Mouse (Mus musculus) neural tube, embryonic 15.5 days (tissue): ENCODE results near the gene Mocs1. TPM values are rescaled to one million over a fixed set of nuclear protein-coding genes. Genes with fewer than 3 reads are reported as not detected.

Experiments used
- ATAC-seq: fragments of 200-750 bp; cut with Nextera tagmentation; 2 replicates; pipeline ENCODE4 v1.8.0; 2017; ENCODE audit warnings: mild to moderate bottlenecking, moderate TSS enrichment, moderate library complexity; ENCODE audit not compliant: low FRiP score
- H3K27ac ChIP-seq: fragments of 300-500 bp; sonication (generic); replicated peaks from 2 replicates; pipeline ENCODE4 v1.5.1; 2015; ENCODE audit warnings: mild to moderate bottlenecking, inconsistent platforms
- H3K27me3 ChIP-seq: fragments of 300-500 bp; sonication (generic); replicated peaks from 2 replicates; pipeline ENCODE4 v1.6.1; 2015; ENCODE audit warnings: inconsistent platforms
- H3K36me3 ChIP-seq: fragments of 300-500 bp; sonication (generic); 2 replicates; pipeline ENCODE4 v1.6.1; 2015; ENCODE audit warnings: inconsistent platforms
- H3K4me1 ChIP-seq: fragments of 300-500 bp; sonication (generic); 2 replicates; pipeline ENCODE4 v1.6.1; 2015; ENCODE audit warnings: inconsistent platforms
- H3K4me2 ChIP-seq: fragments of 300-500 bp; sonication (generic); 2 replicates; pipeline ENCODE4 v1.6.1; 2015; ENCODE audit warnings: inconsistent platforms, mild to moderate bottlenecking, moderate library complexity
- H3K4me3 ChIP-seq: fragments of 300-500 bp; sonication (generic); replicated peaks from 2 replicates; pipeline ENCODE4 v1.5.1; 2015; ENCODE audit warnings: mild to moderate bottlenecking, inconsistent platforms
- H3K9ac ChIP-seq: fragments of 300-500 bp; sonication (generic); replicated peaks from 2 replicates; pipeline ENCODE4 v1.6.1; 2015; ENCODE audit warnings: mild to moderate bottlenecking, inconsistent platforms
- H3K9me3 ChIP-seq: fragments of 300-500 bp; sonication (generic); replicated peaks from 2 replicates; pipeline ENCODE4 v1.6.1; 2016; ENCODE audit warnings: inconsistent platforms
- WGBS: fragments of 180-500 bp; shearing (Covaris S2); methylation state at CpG from one replicate; pipeline ENCODE4 v1.1.7; 2015; ENCODE audit warnings: mixed read lengths; 5-methylcytosine and 5-hydroxymethylcytosine counted together
- polyA plus RNA-seq: library from polyadenylated mRNA; unstranded; fragments of >200 nt; fragmentation: Nextera tagmentation; extraction: Ambion mirVana; gene quantifications from 2 replicates; pipeline ENCODE4 v1.2.1, GENCODE M21; 2015

Mocs1 gene
- polyA plus RNA-seq, result 4.7 and 6.2 TPM in 2 replicates

DNA sequence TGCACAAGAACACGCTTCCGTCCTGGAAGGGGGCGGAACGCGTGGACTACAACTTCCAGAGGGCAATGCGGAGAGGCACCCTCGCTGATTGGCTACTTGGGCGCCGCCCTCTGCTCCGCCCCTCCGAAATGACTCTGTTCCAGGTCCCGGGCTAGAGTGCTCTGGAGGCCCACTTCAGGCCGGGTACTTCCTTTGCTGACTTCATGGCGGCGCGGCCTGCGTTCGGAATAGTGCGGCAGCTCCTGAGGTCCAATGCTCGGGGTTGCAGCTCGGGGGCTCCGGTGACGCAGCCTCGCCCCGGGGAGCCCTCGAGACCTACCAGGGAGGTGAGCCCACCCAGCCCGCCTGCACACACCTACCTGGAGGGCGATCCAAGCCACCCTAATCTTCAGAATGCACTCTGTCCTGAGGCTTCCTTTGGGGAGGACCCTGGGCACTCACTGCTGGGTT is at the start of gene Mocs1:
Gene Mocs1 (plus strand): TSS at position 124 of the 450 bp plus-strand sequence.
- Histone ChIP-seq H3K4me3 (peak within 1 kb of the TSS; percentile 87), H3K9me3 (no peaks in the 10 kb centered on the region), H3K36me3 (no peaks in the 10 kb centered on the region), H3K4me1 (peaks cover 21% of the 10 kb centered on the region), H3K9ac (peak within 1 kb of the TSS; percentile 84), H3K27ac (peak within 1 kb of the TSS; percentile 61), H3K27me3 (no peaks in the 10 kb centered on the region), H3K4me2 (peak within 1 kb of the TSS; percentile 93)
- under 1% methylated on average over 28 of the region's 28 CpGs for WGBS
- peak; percentile 99 for ATAC-seq

DNA sequence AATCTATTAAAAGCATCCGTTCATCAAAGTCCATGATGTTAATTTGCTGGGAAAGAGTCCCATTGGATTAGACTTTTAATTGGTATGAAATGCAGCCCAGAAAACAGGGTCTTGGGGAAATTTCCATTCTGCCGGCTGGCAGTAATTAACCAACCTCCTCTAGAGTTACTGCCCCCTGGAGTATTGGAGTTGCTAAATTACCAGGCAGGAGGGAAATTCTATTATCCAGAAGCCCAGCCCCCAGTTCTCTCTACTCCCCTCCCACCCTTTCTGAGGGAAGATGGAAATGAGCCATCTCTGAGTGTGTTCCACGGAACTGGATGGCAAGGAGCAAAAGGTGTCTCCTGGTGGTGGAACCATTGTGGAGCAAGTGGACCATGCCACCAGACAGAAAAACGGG is 48.5 kb upstream of the Mocs1 start:
- no peak overlapping the region for H3K27ac ChIP-seq
- no peaks in the 10 kb centered on the region for H3K27me3 ChIP-seq
- H3K4me3 ChIP-seq, result no peak overlapping the region
- no peak for ATAC-seq
- H3K36me3 ChIP-seq, result no peaks in the 10 kb centered on the region
- peaks cover 7% of the 10 kb centered on the region for H3K4me1 ChIP-seq
- H3K9me3 ChIP-seq, result no peaks in the 10 kb centered on the region
- no peak overlapping the region for H3K9ac ChIP-seq
- 40% methylated on average over 4 of the region's 4 CpGs for WGBS
- H3K4me2 ChIP-seq, result no peak overlapping the region

DNA sequence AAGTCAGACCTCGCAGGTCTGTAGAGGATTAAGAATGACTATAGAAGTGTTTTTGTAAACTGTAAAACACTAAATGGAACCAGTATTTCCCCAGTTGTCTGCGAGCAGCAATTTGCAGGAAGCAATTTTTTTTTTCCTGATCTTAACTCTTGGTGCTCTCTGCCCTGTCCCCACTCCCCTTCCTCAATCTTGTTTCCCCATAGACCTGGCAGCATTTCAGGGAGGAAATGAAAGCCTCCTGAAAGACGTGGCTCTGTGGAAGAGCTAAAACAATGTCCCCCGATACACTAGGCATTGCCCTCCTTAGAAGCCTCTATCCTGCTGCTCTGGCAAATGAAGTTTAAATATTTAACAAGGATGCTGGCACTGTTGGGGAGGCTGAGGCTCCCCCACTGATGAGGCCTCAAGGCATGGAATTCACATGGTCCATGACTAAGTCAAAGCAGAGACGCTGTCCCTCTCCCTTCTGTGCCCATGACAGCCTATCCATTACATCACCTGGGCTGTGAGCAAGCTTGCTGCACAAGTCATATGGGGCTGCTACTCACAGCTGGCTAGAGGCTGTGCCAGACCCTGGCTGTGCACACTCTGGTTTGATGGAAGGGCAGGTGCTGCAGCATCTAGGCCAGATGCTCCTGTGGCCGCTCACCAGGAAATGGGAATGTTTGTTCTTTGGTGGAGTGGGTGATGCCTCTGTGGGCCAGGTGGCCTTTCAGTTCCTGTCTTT is 43.8 kb upstream of the Mocs1 start:
- H3K4me2 ChIP-seq, result no peak overlapping the region
- H3K4me1 ChIP-seq, result peaks cover 8% of the 10 kb centered on the region
- 48% methylated on average over 6 of the region's 6 CpGs for WGBS
- no peak overlapping the region for H3K9ac ChIP-seq
- H3K36me3 ChIP-seq, result no peaks in the 10 kb centered on the region
- no peak for ATAC-seq
- H3K4me3 ChIP-seq, result no peak overlapping the region
- no peaks in the 10 kb centered on the region for H3K9me3 ChIP-seq
- no peak overlapping the region for H3K27ac ChIP-seq
- H3K27me3 ChIP-seq, result no peaks in the 10 kb centered on the region

DNA sequence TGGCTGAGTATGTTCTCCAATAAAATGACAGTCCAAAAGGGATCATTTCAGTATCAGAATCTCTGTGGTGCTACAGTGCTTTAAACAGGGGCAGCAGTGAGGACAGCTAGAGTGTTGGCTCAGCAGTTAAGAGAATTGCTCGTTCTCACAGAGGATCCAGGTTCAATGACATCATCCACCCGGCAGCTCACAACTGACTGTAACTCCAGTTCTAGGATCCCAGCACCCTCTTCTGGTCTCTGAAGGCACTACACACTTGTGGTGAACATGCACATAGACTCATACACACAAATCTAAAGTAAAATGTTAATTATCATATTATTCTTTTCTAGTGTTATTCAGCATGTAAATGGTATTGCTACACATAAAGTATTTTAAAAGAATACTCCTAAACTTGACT is 40.4 kb upstream of the Mocs1 start:
- no peak overlapping the region for H3K4me3 ChIP-seq

DNA sequence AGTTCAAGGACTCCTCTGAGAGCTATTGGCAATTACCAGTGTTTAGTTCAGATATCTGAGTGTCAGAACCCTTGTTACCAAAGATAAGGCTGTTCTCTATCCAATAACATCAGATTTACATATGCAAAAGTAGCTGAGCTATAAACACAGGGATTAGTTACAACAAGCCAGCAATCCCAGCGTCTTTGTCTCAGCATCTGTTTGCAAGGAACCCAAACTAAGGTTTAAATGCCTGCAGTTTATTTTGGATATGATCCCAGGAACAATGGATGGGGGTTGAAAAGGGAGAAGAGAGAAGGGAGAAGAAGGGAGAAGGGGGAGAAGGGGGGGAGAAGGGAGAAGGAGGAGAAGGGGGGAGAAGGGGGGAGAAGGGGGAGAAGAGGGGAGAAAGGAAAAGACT is 35.4 kb upstream of the Mocs1 start:
- Histone ChIP-seq H3K4me1 (no peaks in the 10 kb centered on the region), H3K4me2 (no peak overlapping the region), H3K4me3 (no peak overlapping the region), H3K27ac (no peak overlapping the region), H3K9ac (no peak overlapping the region), H3K36me3 (no peaks in the 10 kb centered on the region), H3K27me3 (no peaks in the 10 kb centered on the region), H3K9me3 (no peaks in the 10 kb centered on the region)
- WGBS, result 29% methylated on average over 1 of the region's 1 CpGs
- ATAC-seq, result no peak

More for the DNA sequence above, 40.4 kb upstream of the Mocs1 start:
- H3K27me3 ChIP-seq, result no peaks in the 10 kb centered on the region
- H3K4me1 ChIP-seq, result peaks cover 5% of the 10 kb centered on the region
- no peaks in the 10 kb centered on the region for H3K9me3 ChIP-seq
- no peak overlapping the region for H3K4me2 ChIP-seq
- WGBS, result 88% methylated on average over 2 of the region's 2 CpGs
- no peak overlapping the region for H3K27ac ChIP-seq
- no peak overlapping the region for H3K9ac ChIP-seq
- ATAC-seq, result no peak
- H3K36me3 ChIP-seq, result no peaks in the 10 kb centered on the region

DNA sequence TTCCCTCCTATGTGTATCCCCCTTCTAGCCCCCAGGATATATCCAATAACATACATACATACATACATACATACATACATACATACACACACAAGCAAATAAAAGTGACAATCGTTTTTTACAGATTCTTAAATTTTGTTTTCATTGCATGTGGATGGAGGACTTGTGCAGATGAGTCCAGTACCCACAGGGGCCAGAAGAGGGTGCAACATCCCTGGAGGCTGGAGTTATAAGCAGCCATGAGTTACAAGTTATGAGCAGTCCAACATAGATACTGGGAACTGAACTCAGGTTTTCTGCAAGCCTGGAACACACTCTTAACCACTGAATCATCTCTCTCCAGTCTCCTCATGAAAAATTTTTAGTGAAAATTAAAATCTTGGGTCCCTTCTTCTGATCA is 33.3 kb upstream of the Mocs1 start:
- Histone ChIP-seq H3K36me3 (no peaks in the 10 kb centered on the region), H3K9me3 (no peaks in the 10 kb centered on the region), H3K9ac (no peak overlapping the region), H3K27ac (no peak overlapping the region), H3K4me2 (no peak overlapping the region), H3K4me1 (0 out of 2 replicates have a peak, but pooled peaks cover 1% of the 10 kb centered on the region), H3K27me3 (no peaks in the 10 kb centered on the region), H3K4me3 (no peak overlapping the region)
- WGBS, result 65% methylated on average over 1 of the region's 1 CpGs
- no peak for ATAC-seq

DNA sequence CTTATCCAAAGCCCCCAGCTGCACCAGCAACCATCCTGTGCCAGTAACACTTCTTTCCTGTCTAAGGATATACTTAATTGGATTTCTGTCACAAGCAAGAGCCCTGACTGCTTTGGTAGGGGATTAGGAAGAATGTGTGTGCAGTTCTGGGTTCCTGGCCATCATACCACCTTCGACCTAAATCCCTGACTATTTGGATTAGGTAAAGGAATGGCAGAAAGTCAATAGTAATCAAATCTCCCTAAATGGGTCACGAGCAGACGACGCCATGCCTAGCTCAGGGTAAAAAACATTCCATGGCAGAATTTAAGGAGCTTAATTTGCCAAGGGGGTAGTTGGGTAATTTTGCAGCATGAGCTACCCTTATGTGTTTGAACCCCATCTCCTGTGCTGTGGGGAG is 28.6 kb upstream of the Mocs1 start:
- Histone ChIP-seq H3K4me1 (0 out of 2 replicates have a peak, but pooled peaks cover 3% of the 10 kb centered on the region), H3K4me3 (no peak overlapping the region), H3K36me3 (no peaks in the 10 kb centered on the region), H3K27me3 (no peaks in the 10 kb centered on the region), H3K4me2 (no peak overlapping the region), H3K9ac (no peak overlapping the region), H3K9me3 (no peaks in the 10 kb centered on the region), H3K27ac (no peak overlapping the region)
- WGBS, result 76% methylated on average over 4 of the region's 4 CpGs
- no peak for ATAC-seq

DNA sequence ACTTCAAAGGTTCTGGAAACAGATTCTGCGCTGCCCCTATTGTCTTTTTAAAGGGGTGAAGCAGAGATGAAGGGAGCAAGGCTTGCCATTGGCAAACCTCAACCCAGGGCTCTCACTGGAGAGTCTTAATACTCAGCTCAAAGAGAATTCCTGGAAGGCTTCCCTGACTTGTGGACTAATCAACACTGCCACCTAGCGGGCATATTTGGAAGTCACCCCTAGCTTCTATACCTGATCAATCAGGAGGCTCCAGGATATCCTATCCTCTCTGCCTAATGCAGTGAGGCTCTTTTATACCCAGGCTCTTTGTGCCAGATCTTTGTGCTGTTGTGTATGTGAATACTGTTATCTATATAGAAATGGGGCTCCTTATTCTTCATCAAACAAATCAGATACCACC is 28.0 kb upstream of the Mocs1 start:
- H3K27me3 ChIP-seq, result no peaks in the 10 kb centered on the region
- no peaks in the 10 kb centered on the region for H3K9me3 ChIP-seq
- H3K36me3 ChIP-seq, result no peaks in the 10 kb centered on the region
- no peak overlapping the region for H3K4me3 ChIP-seq
- ATAC-seq, result 0 out of 2 replicates have a peak, but pooled peaks have one; percentile 61
- 0 out of 2 replicates have a peak, but pooled peaks cover 3% of the 10 kb centered on the region for H3K4me1 ChIP-seq
- no peak overlapping the region for H3K4me2 ChIP-seq
- 3% methylated on average over 2 of the region's 2 CpGs for WGBS
- H3K9ac ChIP-seq, result no peak overlapping the region
- H3K27ac ChIP-seq, result no peak overlapping the region

DNA sequence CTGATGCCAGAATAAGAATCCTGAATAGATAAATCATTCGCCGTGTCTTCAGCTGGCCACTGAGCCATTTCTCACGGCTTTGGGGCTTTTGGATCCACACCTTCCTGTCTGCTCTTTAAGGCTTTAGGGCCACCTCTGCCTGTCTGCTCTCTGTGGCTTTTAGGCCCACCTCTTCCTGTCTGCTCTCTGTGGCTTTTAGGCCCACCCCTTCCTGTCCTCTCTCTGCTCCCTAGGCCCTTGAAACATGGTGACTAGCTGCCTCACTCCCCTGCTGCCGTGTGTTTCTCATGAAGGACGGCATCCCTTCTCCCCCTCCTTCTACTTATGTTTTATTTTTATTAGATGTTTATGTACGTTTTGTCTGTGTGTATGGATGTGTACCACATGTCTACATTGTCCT is 25.0 kb upstream of the Mocs1 start:
- no peak overlapping the region for H3K27ac ChIP-seq
- 88% methylated on average over 6 of the region's 6 CpGs for WGBS
- H3K9ac ChIP-seq, result no peak overlapping the region
- H3K4me1 ChIP-seq, result 0 out of 2 replicates have a peak, but pooled peaks cover 3% of the 10 kb centered on the region
- no peaks in the 10 kb centered on the region for H3K36me3 ChIP-seq
- no peak overlapping the region for H3K4me2 ChIP-seq
- H3K4me3 ChIP-seq, result no peak overlapping the region
- ATAC-seq, result no peak
- no peaks in the 10 kb centered on the region for H3K9me3 ChIP-seq
- no peaks in the 10 kb centered on the region for H3K27me3 ChIP-seq

DNA sequence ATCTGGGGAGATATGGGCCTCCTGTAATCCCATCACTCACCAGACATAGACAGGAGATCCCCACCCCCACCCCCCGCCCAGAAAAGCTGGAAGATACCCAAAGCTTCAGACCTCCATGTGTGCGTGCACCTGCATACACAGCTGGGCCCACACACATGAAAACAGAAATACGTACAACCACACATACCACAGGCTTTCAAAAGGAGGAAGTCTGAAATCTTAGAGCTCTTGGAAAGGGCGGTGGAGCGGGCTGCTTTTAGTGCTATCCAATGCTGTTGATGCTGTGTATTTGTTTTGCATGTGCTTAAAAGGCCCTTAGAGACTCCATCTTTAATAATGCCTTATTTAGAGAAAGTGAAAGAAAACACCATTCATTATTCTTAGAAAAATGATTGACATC is 22.2 kb upstream of the Mocs1 start:
- Histone ChIP-seq H3K27ac (no peak overlapping the region), H3K27me3 (no peaks in the 10 kb centered on the region), H3K9ac (no peak overlapping the region), H3K4me3 (no peak overlapping the region), H3K4me2 (no peak overlapping the region), H3K9me3 (no peaks in the 10 kb centered on the region), H3K36me3 (no peaks in the 10 kb centered on the region), H3K4me1 (no peaks in the 10 kb centered on the region)
- 81% methylated on average over 5 of the region's 5 CpGs for WGBS
- ATAC-seq, result no peak

DNA sequence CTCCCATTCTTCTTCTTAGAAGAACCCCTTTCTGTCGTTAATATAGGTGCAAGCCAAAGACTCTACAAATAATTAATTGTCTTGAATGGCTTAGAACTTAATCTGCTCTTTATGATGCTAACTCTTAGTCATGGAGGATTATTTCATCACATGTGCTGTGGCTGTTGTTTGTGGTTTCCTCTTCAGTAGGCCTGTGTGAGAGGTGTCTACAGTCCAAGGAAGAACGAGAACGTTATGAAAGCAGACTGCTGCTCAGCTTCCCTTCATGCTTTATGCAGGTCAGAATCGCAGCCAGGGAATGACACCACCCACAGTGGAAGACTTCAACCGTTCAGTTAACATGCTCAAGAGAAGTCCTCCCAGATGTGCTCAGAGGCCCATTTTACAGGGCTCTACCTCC is 15.2 kb upstream of the Mocs1 start:
- no peaks in the 10 kb centered on the region for H3K27me3 ChIP-seq
- H3K4me3 ChIP-seq, result no peak overlapping the region
- no peak overlapping the region for H3K9ac ChIP-seq
- H3K9me3 ChIP-seq, result no peaks in the 10 kb centered on the region
- no peak overlapping the region for H3K4me2 ChIP-seq
- no peaks in the 10 kb centered on the region for H3K36me3 ChIP-seq
- H3K4me1 ChIP-seq, result no peaks in the 10 kb centered on the region
- 87% methylated on average over 5 of the region's 5 CpGs for WGBS
- ATAC-seq, result no peak
- H3K27ac ChIP-seq, result no peak overlapping the region

DNA sequence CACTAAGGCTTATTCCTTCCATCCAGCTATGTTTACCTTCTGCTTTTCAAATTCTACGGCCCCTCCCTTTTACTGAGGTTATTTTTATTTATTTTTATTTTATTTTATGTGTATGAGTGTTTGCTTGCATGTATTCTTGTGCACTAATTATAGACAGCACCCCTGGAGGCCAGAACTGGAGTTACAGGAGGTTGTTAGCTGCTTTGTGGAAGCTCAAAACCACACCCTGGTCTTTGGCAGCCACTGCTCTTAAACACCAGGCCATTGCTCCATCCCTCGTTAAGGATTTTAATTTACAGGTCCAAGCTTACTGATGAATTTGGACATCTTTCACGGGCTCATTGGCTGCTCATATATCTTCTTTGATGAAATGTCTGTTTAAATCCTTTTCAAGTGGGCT is 14.6 kb upstream of the Mocs1 start:
- no peak overlapping the region for H3K4me3 ChIP-seq
- ATAC-seq, result no peak
- WGBS, result 56% methylated on average over 3 of the region's 3 CpGs
- H3K27ac ChIP-seq, result no peak overlapping the region
- no peak overlapping the region for H3K4me2 ChIP-seq
- H3K9me3 ChIP-seq, result no peaks in the 10 kb centered on the region
- no peaks in the 10 kb centered on the region for H3K36me3 ChIP-seq
- H3K27me3 ChIP-seq, result no peaks in the 10 kb centered on the region
- H3K4me1 ChIP-seq, result no peaks in the 10 kb centered on the region
- H3K9ac ChIP-seq, result no peak overlapping the region
